Mouse (Mus musculus): Measurements from ENCODE around the gene Mfsd4b5.
"Not testable (repeated sequence)": the region's sequence is repeated elsewhere in the genome, so short reads cannot be mapped to it uniquely, and the experiment has no call there.

- not testable (repeated sequence) for TF ChIP-seq GATA1 (IDR thresholded peaks at IDR 0.05; ENCODE audit: borderline replicate concordance, low read length); FLI1 (IDR thresholded peaks at IDR 0.05; ENCODE audit: low read length)
These were observed 22.4 kb upstream of the Mfsd4b5 start for GRCm38 (mm10) chr10:40008847-40009246.

All from megakaryocyte, embryonic 14.5 days (primary cell).